Mouse (Mus musculus) left cerebral cortex, postnatal 10 days (tissue): Measurements from ENCODE around the gene Unc13c. TPM values are rescaled to one million over a fixed set of nuclear protein-coding genes. Genes with fewer than 3 reads are reported as not detected.

Source experiments
- total RNA-seq, 2 experiments: library from RNA; stranded (reverse); gene quantifications; 2 replicates each; pipeline ENCODE4 v1.2.3; 2021

The Unc13c gene
- total RNA-seq, 2 experiments from 2014 or later = 26.1 to 26.6 TPM

Other genes starting within 250 kb of the Unc13c start
- gene Wdr72, start 141.4 kb upstream of the Unc13c start, total RNA-seq = not detected